Mouse (Mus musculus): ENCODE measurements around the gene Cul3. TPM values are rescaled to one million over a fixed set of nuclear protein-coding genes. Genes with fewer than 3 reads are reported as not detected.

The Cul3 gene
- polyA plus RNA-seq, 1 experiment from 2014 or later: 28.9 TPM

DNA sequence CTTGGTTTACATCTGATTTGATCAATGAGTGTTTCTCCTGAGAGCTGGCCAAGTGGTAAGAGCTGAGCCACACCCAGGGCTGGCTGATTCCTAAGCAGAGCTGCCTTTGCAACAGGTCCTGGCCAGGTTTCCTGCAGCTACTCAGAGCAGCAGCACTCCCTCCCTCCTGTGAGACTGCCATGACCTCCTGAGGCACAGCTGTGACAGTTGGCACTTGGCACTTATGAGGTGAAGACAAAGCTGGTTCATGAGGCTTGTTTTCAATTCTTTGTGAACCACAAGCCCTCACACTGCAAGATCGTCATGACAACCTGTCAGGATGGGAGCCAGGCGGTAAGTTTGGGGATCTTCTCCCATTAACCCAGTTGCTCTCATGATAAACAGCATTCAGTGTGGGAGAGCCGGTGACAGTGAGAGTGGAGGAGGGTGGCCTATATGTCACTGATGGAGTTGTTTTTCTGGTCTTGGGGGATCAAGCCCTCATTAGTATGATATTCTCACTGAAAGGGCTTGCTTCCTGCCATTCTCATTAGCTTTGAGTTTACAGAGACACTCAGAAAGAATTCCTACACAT, 115.4 kb downstream of the Cul3 start:
- no peaks in the 10 kb centered on the region for H3K9me3 ChIP-seq
- 25% methylated on average over 3 of the region's 3 CpGs for WGBS
- no peak for ATAC-seq (ENCODE audit: low FRiP score)
- no peak overlapping the region for H3K27ac ChIP-seq
- no peak overlapping the region for H3K4me3 ChIP-seq (replicated peaks)
- H3K4me2 ChIP-seq: no peak overlapping the region
- H3K36me3 ChIP-seq (replicated peaks): no peaks in the 10 kb centered on the region
- H3K27me3 ChIP-seq: no peaks in the 10 kb centered on the region
- no peak overlapping the region for H3K9ac ChIP-seq
- H3K4me1 ChIP-seq: peaks cover 7% of the 10 kb centered on the region; the same call in 1 of the 2 replicates

DNA sequence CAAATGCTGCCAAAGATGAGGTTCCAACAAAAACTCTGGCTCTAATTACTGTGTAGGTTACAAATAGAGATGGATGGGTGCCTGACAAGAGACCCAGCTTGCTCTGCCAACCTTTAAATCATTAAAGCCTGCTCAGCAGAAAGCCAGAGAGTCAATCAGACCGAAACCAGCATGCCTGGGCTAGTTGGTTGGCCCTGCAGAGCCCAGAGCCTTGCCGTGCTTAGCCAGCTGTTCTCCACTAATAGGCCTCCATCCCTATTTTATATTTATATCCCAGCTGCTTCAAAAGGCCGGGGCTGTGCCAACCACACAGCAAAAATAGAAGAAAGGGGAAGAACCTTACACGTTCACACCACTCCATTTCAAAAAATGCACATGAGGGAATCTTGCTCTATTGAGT, 119.1 kb downstream of the Cul3 start:
- no peaks in the 10 kb centered on the region for H3K27me3 ChIP-seq
- H3K9ac ChIP-seq: no peak overlapping the region
- H3K4me1 ChIP-seq: peaks cover 7% of the 10 kb centered on the region; the same call in 1 of the 2 replicates
- H3K27ac ChIP-seq: no peak overlapping the region
- H3K4me3 ChIP-seq (replicated peaks): no peak overlapping the region
- no peaks in the 10 kb centered on the region for H3K9me3 ChIP-seq
- no peak for ATAC-seq (ENCODE audit: low FRiP score)
- no peak overlapping the region for H3K4me2 ChIP-seq
- H3K36me3 ChIP-seq (replicated peaks): no peaks in the 10 kb centered on the region
- WGBS: 76% methylated on average over 4 of the region's 4 CpGs

DNA sequence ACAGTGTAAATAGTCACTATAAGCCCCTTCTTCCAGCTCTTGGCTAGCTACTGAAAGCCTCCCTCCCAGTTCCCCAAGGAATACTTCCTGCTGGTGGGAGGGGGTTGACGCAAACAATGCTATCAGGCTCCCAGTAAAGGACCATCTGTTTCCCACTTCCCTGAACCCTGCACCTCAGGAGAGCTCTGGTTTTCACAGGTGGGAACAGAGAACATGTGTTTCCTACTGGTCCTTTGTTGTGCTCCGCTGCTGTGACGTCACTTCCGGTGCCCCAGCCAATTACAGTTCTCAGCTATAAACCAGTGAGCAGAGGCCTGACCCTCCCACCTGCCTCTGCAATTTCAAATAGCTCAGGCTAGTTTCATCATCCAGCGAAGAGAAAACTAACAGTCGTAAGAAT, 122.0 kb downstream of the Cul3 start, which contains the start of gene Fam124b:
Gene Fam124b, minus strand, starts transcription at position 206 of the 400 bp plus-strand sequence.
- Histone ChIP-seq H3K4me2 (no peak within 1 kb of the TSS), H3K27ac (no peak within 1 kb of the TSS), H3K9ac (no peak within 1 kb of the TSS), H3K4me1 (no peaks in the 10 kb centered on the region), H3K27me3 (no peaks in the 10 kb centered on the region), H3K36me3 (replicated peaks) (no peaks in the 10 kb centered on the region), H3K4me3 (replicated peaks) (no peak within 1 kb of the TSS), H3K9me3 (no peaks in the 10 kb centered on the region)
- ATAC-seq (ENCODE audit: low FRiP score): no peak
- 84% methylated on average over 6 of the region's 6 CpGs for WGBS

Other genes starting within 250 kb of the Cul3 start
- 0.27 and 0.29 TPM in 2 replicates for gene Fam124b, start 122.0 kb downstream of the Cul3 start, polyA plus RNA-seq (2016; fragmentation: Nextera tagmentation; extraction: Ambion mirVana)
- not detected in 2 replicates for gene Gm45261, start 121.0 kb upstream of the Cul3 start, polyA plus RNA-seq (2016; fragmentation: Nextera tagmentation; extraction: Ambion mirVana)

Data from forebrain, embryonic 12.5 days (tissue).